Mouse (Mus musculus) heart, adult 2 months (tissue): ENCODE measurements around the gene Pdxdc1.

Source experiments
- CTCF ChIP-seq: fragments of 200-600 bp; IDR thresholded peaks from 2 replicates; pipeline ENCODE4 v1.8.1; 2022; ENCODE audit warnings: antibody characterized with exemption, mild to moderate bottlenecking, moderate library complexity
- EP300 ChIP-seq: fragments of 200-500 bp; IDR thresholded peaks from 2 replicates; pipeline ENCODE4 v1.6.1; 2011; ENCODE audit warnings: low read depth, low read length, control low read depth; ENCODE audit not compliant: insufficient read depth
- POLR2A ChIP-seq: fragments of 200-500 bp; IDR thresholded peaks from 2 replicates; pipeline ENCODE4 v1.6.1; 2011; ENCODE audit warnings: mild to moderate bottlenecking, low read depth, low read length, control low read depth; ENCODE audit not compliant: insufficient read depth

GRCm38 (mm10) chr16:13921781-13922180, 18.9 kb upstream of the Pdxdc1 start:
- TF ChIP-seq CTCF (no peak), POLR2A (no peak), EP300 (no peak)
